Mouse (Mus musculus) CH12.LX (cell line): ENCODE measurements around the gene Atp8a2. TPM values are rescaled to one million over a fixed set of nuclear protein-coding genes. Genes with fewer than 3 reads are reported as not detected.

Source experiments
- DNase-seq: peaks from one replicate; pipeline ENCODE4 v3.0.0-alpha.2; 2013; ENCODE audit errors: extremely low read depth
- H3K27ac ChIP-seq: 2 replicates; pipeline ENCODE4 v1.5.1; 2012; ENCODE audit warnings: low read depth, mild to moderate bottlenecking, control low read depth, moderate library complexity; ENCODE audit not compliant: insufficient read depth
- H3K27me3 ChIP-seq: replicated peaks from 2 replicates; pipeline ENCODE3; 2012; ENCODE audit warnings: inconsistent platforms
- H3K36me3 ChIP-seq, 2 experiments: replicated peaks in 1 of 2; 2 replicates each; pipeline versions ENCODE3 to v1.6.1; 2012; ENCODE audit warnings: inconsistent platforms in 1 of 2, low read length in 1 of 2, mild to moderate bottlenecking in 1 of 2, mixed read lengths in 1 of 2, moderate library complexity in 1 of 2; ENCODE audit not compliant: control insufficient read depth in 1 of 2, insufficient read depth in 1 of 2
- H3K4me1 ChIP-seq, 2 experiments: 2 replicates each; pipeline ENCODE4 v1.6.1; 2012; ENCODE audit warnings: inconsistent platforms in 1 of 2, moderate library complexity in 1 of 2; ENCODE audit not compliant: insufficient read depth in 2 of 2, control insufficient read depth in 1 of 2
- H3K4me2 ChIP-seq: 2 replicates; pipeline ENCODE4 v1.6.1; 2012; ENCODE audit warnings: low read depth, mild to moderate bottlenecking, control low read depth; ENCODE audit not compliant: poor library complexity, insufficient read depth, severe bottlenecking
- H3K4me3 ChIP-seq, 3 experiments: fragments of 150-350 bp in 1 of 3; sonication (generic) in 1 of 3; replicated peaks in 1 of 3; 2 replicates each; pipeline versions ENCODE3 to v1.5.1; 2011 to 2012; ENCODE audit warnings: low read depth in 2 of 3, low read length in 2 of 3, mild to moderate bottlenecking in 2 of 3, moderate library complexity in 2 of 3, control low read depth in 1 of 3, improper control_type of control experiment in 1 of 3, inconsistent platforms in 1 of 3, mixed read lengths in 1 of 3; ENCODE audit not compliant: poor library complexity in 1 of 3
- H3K79me2 ChIP-seq: replicated peaks from 2 replicates; pipeline ENCODE4 v1.6.1; 2012; ENCODE audit warnings: mild to moderate bottlenecking, moderate library complexity; ENCODE audit not compliant: control insufficient read depth, poor library complexity, insufficient read depth, severe bottlenecking; ENCODE audit errors: extremely low read depth
- H3K9ac ChIP-seq: 2 replicates; pipeline ENCODE4 v1.6.1; 2012; ENCODE audit warnings: low read depth, mild to moderate bottlenecking, control low read depth, moderate library complexity; ENCODE audit not compliant: insufficient read depth
- H3K9me3 ChIP-seq: replicated peaks from 2 replicates; pipeline ENCODE3; 2012; ENCODE audit warnings: low read length, inconsistent platforms, mixed read lengths
- CHD2 ChIP-seq: IDR thresholded peaks from 2 replicates; pipeline ENCODE4 v1.6.1; 2011; ENCODE audit warnings: low read length, improper control_type of control experiment
- CTCF ChIP-seq, 2 experiments: IDR thresholded peaks in 1 of 2; conservative IDR thresholded peaks in 1 of 2; 2 replicates each; pipeline ENCODE4 v1.5.1; 2011 to 2012; ENCODE audit warnings: low read depth in 2 of 2, low read length in 2 of 2, improper control_type of control experiment in 1 of 2, inconsistent platforms in 1 of 2, mild to moderate bottlenecking in 1 of 2, moderate library complexity in 1 of 2
- E2F4 ChIP-seq: IDR thresholded peaks from 2 replicates; pipeline ENCODE4 v1.6.1; 2011; ENCODE audit warnings: low read depth, low read length, improper control_type of control experiment; ENCODE audit not compliant: insufficient replicate concordance
- ELF1 ChIP-seq: IDR thresholded peaks from 2 replicates; pipeline ENCODE4 v1.6.1; 2014; ENCODE audit warnings: low read depth, mild to moderate bottlenecking, inconsistent platforms, low read length, improper control_type of control experiment
- GABPA ChIP-seq: IDR thresholded peaks from 2 replicates; pipeline ENCODE4 v1.6.1; 2012; ENCODE audit warnings: low read depth, low read length, improper control_type of control experiment, inconsistent platforms; ENCODE audit not compliant: insufficient replicate concordance
- HCFC1 ChIP-seq: IDR thresholded peaks from 2 replicates; pipeline ENCODE4 v1.6.1; 2012; ENCODE audit warnings: low read depth, mild to moderate bottlenecking, inconsistent platforms, low read length, improper control_type of control experiment
- JUND ChIP-seq: conservative IDR thresholded peaks from 2 replicates; pipeline ENCODE4 v1.6.1; 2011; ENCODE audit warnings: low read depth, low read length, improper control_type of control experiment
- MAFK ChIP-seq: IDR thresholded peaks from 2 replicates; pipeline ENCODE4 v1.6.1; 2011; ENCODE audit warnings: low read length, improper control_type of control experiment; ENCODE audit not compliant: insufficient replicate concordance
- MAX ChIP-seq: IDR thresholded peaks from 2 replicates; pipeline ENCODE4 v1.6.1; 2011; ENCODE audit warnings: low read length, improper control_type of control experiment
- MEF2A ChIP-seq: IDR thresholded peaks from 2 replicates; pipeline ENCODE4 v1.6.1; 2014; ENCODE audit warnings: low read depth, mild to moderate bottlenecking, inconsistent platforms, low read length, improper control_type of control experiment, borderline replicate concordance
- MYC ChIP-seq: IDR thresholded peaks from 2 replicates; pipeline ENCODE4 v1.6.1; 2011; ENCODE audit warnings: low read depth, mild to moderate bottlenecking, improper control_type of control experiment, low read length
- NELFE ChIP-seq: IDR thresholded peaks from 2 replicates; pipeline ENCODE4 v1.6.1; 2011; ENCODE audit warnings: low read depth, low read length, improper control_type of control experiment
- NRF1 ChIP-seq: IDR thresholded peaks from 2 replicates; pipeline ENCODE4 v1.6.1; 2014; ENCODE audit warnings: low read depth, mild to moderate bottlenecking, inconsistent platforms, low read length, improper control_type of control experiment, moderate library complexity
- POLR2A ChIP-seq: IDR thresholded peaks from 2 replicates; pipeline ENCODE4 v1.6.1; 2011; ENCODE audit warnings: low read depth, mild to moderate bottlenecking, improper control_type of control experiment, low read length
- RAD21 ChIP-seq: IDR thresholded peaks from 2 replicates; pipeline ENCODE4 v1.6.1; 2011; ENCODE audit warnings: low read depth, mild to moderate bottlenecking, low read length, improper control_type of control experiment, moderate library complexity
- SIN3A ChIP-seq: IDR thresholded peaks from 2 replicates; pipeline ENCODE4 v1.6.1; 2012; ENCODE audit warnings: low read length, improper control_type of control experiment, inconsistent platforms
- SMC3 ChIP-seq: IDR thresholded peaks from 2 replicates; pipeline ENCODE4 v1.6.1; 2011; ENCODE audit warnings: low read depth, low read length, improper control_type of control experiment
- TBP ChIP-seq: conservative IDR thresholded peaks from 2 replicates; pipeline ENCODE4 v1.6.1; 2011; ENCODE audit warnings: low read depth, low read length, improper control_type of control experiment
- TCF12 ChIP-seq: IDR thresholded peaks from 2 replicates; pipeline ENCODE4 v1.6.1; 2014; ENCODE audit warnings: low read depth, mild to moderate bottlenecking, inconsistent platforms, low read length, improper control_type of control experiment
- USF1 ChIP-seq: IDR thresholded peaks from 2 replicates; pipeline ENCODE4 v1.6.1; 2014; ENCODE audit warnings: low read depth, mild to moderate bottlenecking, inconsistent platforms, low read length, improper control_type of control experiment
- ZKSCAN1 ChIP-seq: IDR thresholded peaks from 2 replicates; pipeline ENCODE4 v1.6.1; 2012; ENCODE audit warnings: low read depth, inconsistent platforms, low read length, improper control_type of control experiment, borderline replicate concordance
- ZMIZ1 ChIP-seq: IDR thresholded peaks from 2 replicates; pipeline ENCODE4 v1.6.1; 2012; ENCODE audit warnings: low read depth, mild to moderate bottlenecking, inconsistent platforms, low read length, improper control_type of control experiment
- ZNF384 ChIP-seq: IDR thresholded peaks from 2 replicates; pipeline ENCODE4 v1.6.1; 2012; ENCODE audit warnings: low read depth, low read length, improper control_type of control experiment, inconsistent platforms
- dilution Hi-C: fragments of 300-500 bp; cut with MboI; formaldehyde crosslinking; loops from 2 replicates; pipeline ENCODE4 v1.14.3; 2020; ENCODE audit warnings: low sequenced_read_pairs; ENCODE audit not compliant: extremely low pct_unique_long_range_greater_than_20kb, extremely low pct_ligation_motif_present
- in situ Hi-C: fragments of 300-500 bp; cut with MboI; formaldehyde crosslinking; loops from 3 replicates; pipeline ENCODE4 v1.14.3; 2019; ENCODE audit warnings: low sequenced_read_pairs, low pct_ligation_motif_present, low pct_unique_long_range_greater_than_20kb, mixed read lengths
- polyA plus RNA-seq: library from polyadenylated mRNA; unstranded; fragments of >175 nt; gene quantifications from 2 replicates; pipeline ENCODE4 v1.2.1, GENCODE M21; 2012; ENCODE audit warnings: low read depth; ENCODE audit not compliant: insufficient read length
- total RNA-seq, 2 experiments: library from RNA; depleted of rRNA; stranded (reverse); fragments of 300-350 nt in 1 of 2; fragments of >200 nt in 1 of 2; gene quantifications; 2 replicates each; pipeline ENCODE4 v1.2.3; 2012 to 2014

The Atp8a2 gene
- total and polyA plus RNA-seq, 3 experiments: 0.15 to 0.29 (median 0.21) TPM

DNA sequence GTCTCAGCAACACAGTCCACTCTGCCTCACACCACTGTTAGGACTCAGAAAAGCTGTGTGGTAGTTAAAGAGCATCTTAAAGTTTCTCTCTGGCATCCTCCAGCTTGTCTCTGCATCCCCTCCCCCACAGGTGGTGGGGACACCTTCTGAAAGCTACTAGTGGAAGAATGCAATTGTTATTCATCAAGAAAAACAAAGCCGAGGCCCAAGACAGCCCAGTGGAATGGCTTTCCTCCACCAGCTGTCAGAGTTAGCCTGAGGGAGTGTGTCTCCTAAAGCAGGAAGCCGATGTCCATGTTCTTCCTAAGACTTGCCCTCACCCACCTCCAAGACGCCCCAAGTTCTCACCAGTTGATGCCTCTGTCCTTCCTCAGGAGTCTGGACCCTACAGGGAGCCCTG is 48.1 kb downstream of the Atp8a2 start:
- Histone ChIP-seq H3K4me1 (0 out of 4 replicates have a peak, but pooled peaks cover 0 to 2% of the 10 kb centered on the region in 2 experiments), H3K27me3 (no peaks in the 10 kb centered on the region), H3K9ac (no peak overlapping the region), H3K4me2 (no peak overlapping the region), H3K36me3 (no peaks in the 10 kb centered on the region), H3K27ac (no peak overlapping the region), H3K9me3 (no peaks in the 10 kb centered on the region), H3K79me2 (no peaks in the 10 kb centered on the region), H3K4me3 (no peak overlapping the region)
- no peak for DNase-seq
- dilution Hi-C loops (no loop called here), in situ Hi-C loops (no loop called here)
- TF ChIP-seq SIN3A (no peak), TCF12 (no peak), ZNF384 (no peak), USF1 (no peak), NRF1 (no peak), GABPA (no peak), MEF2A (no peak)

DNA sequence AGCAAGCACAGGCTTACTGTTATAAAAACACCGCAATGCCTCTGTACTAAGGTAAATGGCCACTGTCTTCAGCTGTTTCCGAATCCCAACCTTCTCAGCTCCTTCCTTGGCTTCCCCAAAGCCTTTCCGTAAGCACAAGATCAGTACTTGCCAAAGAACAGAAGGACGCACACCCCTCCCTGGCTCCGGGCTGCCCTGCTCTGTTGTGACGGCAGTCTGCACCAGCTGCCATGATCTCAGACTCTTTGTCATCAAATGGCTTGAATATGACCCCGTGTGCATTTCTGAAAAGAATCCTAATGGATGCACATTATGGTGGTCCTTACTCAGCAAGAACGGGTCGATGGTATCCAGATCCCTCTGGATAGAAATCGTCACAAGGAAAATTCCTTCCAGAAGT is 53.7 kb downstream of the Atp8a2 start:
- no peaks in the 10 kb centered on the region for H3K79me2 ChIP-seq
- no peak overlapping the region for H3K4me3 ChIP-seq
- no peak for DNase-seq
- no peak overlapping the region for H3K9ac ChIP-seq
- H3K9me3 ChIP-seq: no peaks in the 10 kb centered on the region
- H3K4me2 ChIP-seq: no peak overlapping the region
- H3K36me3 ChIP-seq: no peaks in the 10 kb centered on the region
- H3K4me1 ChIP-seq: no peaks in the 10 kb centered on the region
- in situ Hi-C loops (no loop called here), dilution Hi-C loops (no loop called here)
- no peak overlapping the region for H3K27ac ChIP-seq
- no peak for TF ChIP-seq MAFK
- TF ChIP-seq SMC3: no peak
- no peak for TF ChIP-seq GABPA
- no peak for TF ChIP-seq ELF1
- no peak for TF ChIP-seq E2F4
- TF ChIP-seq, all 38 proteins: peak for 0
- H3K27me3 ChIP-seq: no peaks in the 10 kb centered on the region

DNA sequence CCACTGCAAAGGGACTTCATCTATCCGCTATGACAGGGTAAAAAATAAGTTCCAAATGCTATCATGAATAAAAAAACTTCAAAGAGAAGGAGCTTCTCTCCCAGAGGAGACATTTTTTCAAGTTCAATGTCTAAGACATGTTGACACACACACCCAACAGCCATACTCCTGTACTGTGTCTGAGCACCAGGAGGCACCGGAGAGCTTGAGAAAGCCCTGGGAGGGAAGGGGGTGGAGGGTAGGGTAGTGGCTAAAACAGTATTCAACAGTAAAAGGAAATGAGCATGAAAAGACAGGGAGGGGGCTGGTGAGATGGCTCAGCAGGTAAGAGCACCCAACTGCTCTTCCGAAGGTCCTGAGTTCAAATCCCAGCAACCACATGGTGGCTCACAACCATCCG is 58.6 kb downstream of the Atp8a2 start:
- DNase-seq: peak; percentile 27

More for the DNA sequence above, 58.6 kb downstream of the Atp8a2 start:
- H3K27ac ChIP-seq: no peak overlapping the region
- H3K4me1 ChIP-seq: no peaks in the 10 kb centered on the region
- no peaks in the 10 kb centered on the region for H3K79me2 ChIP-seq
- TF ChIP-seq POLR2A (no peak), NELFE (no peak), CTCF (conservative IDR thresholded peaks at IDR 0.05 in 1 of 2, IDR thresholded peaks at IDR 0.05 in 1 of 2; ENCODE audit: low read depth in 2 of 2, low read length in 2 of 2) (peak in 1 of 2 experiments; percentile 50; a peak in 2 of 4 replicates), ZKSCAN1 (no peak), GABPA (no peak), JUND (no peak), MYC (no peak), MAX (no peak), SIN3A (no peak), MEF2A (no peak), TCF12 (no peak), HCFC1 (no peak), RAD21 (peak; percentile 43), ZMIZ1 (no peak), USF1 (no peak), TBP (no peak), MAFK (no peak), CHD2 (no peak), SMC3 (peak; percentile 40)
- H3K9me3 ChIP-seq: no peaks in the 10 kb centered on the region
- no peak overlapping the region for H3K4me2 ChIP-seq
- no peaks in the 10 kb centered on the region for H3K36me3 ChIP-seq
- no peak overlapping the region for H3K4me3 ChIP-seq
- no peak overlapping the region for H3K9ac ChIP-seq
- in situ Hi-C loops (no loop called here), dilution Hi-C loops (no loop called here)
- H3K27me3 ChIP-seq: no peaks in the 10 kb centered on the region
